Mouse (Mus musculus) erythroblast, embryonic 14.5 days (primary cell): ENCODE measurements at regions not wholly inside any gene's neighbourhood (a gene's known extent, or its start where the extent isn't known, plus 50 kb on each side); places are given as distances from the start of the nearest gene placed in this dataset.

Experiments
- GATA1 ChIP-seq: IDR thresholded peaks from 2 replicates; pipeline ENCODE4 v1.6.1; 2012; ENCODE audit warnings: low read length, inconsistent platforms, mixed read lengths
- TAL1 ChIP-seq: IDR thresholded peaks from 3 replicates; pipeline ENCODE4 v1.6.1; 2012; ENCODE audit warnings: low read length, inconsistent platforms, mixed read lengths

- TF ChIP-seq TAL1: no peak
- no peak for TF ChIP-seq GATA1
These were observed 234.7 kb downstream of the Mef2c start for GRCm38 (mm10) chr13:83738528-83738981.
